Comparison of ENCODE assay signal across 27 mouse cellular contexts in genomic region chr7:49402526-49402925, GRCm38 (mm10).
DNase-seq lines count a peak whose midpoint lies in the region; ATAC-seq lines count a peak whose summit lies in the region.
"Had no signal": no experiment of that assay in that cellular context is flagged by ENCODE, and none has a peak within 500 bp of the region (broad histone marks: within the 10 kb centered on the region; RNA-seq: fewer than 3 reads in every experiment).

No protein-coding gene starts in this region.

- ATAC-seq in heart, embryonic 13.5 days (ENCODE audit: extremely low read depth, insufficient number of reproducible peaks, low FRiP score, low TSS enrichment), result no peak
- no peak for ATAC-seq in forebrain, embryonic 12.5 days (ENCODE audit: low FRiP score)
- no peak for ATAC-seq in midbrain, embryonic 16.5 days
- ATAC-seq: forebrain, embryonic 14.5 days had no signal

- no peak overlapping the region for H3K9ac ChIP-seq in heart, embryonic 13.5 days
- H3K9ac ChIP-seq in forebrain, embryonic 12.5 days, result no peak overlapping the region
- H3K9ac ChIP-seq in midbrain, embryonic 16.5 days (ENCODE audit: low read depth, low read length), result no peak overlapping the region
- H3K9ac ChIP-seq: hindbrain, embryonic 14.5 days; liver, embryonic 14.5 days; lung, embryonic 15.5 days; midbrain, embryonic 12.5 days; neural tube, embryonic 13.5 days had no signal

- no peak overlapping the region for H3K4me3 ChIP-seq in heart, embryonic 13.5 days
- no peak overlapping the region for H3K4me3 ChIP-seq in forebrain, embryonic 12.5 days (replicated peaks)
- H3K4me3 ChIP-seq in midbrain, embryonic 16.5 days (ENCODE audit: low read depth, low read length), result no peak overlapping the region
- H3K4me3 ChIP-seq: lung, embryonic 15.5 days; megakaryocyte, embryonic 14.5 days; midbrain, embryonic 12.5 days; neural tube, embryonic 13.5 days had no signal

- H3K36me3 ChIP-seq in heart, embryonic 13.5 days, result no peaks in the 10 kb centered on the region
- no peaks in the 10 kb centered on the region for H3K36me3 ChIP-seq in forebrain, embryonic 12.5 days (replicated peaks)
- H3K36me3 ChIP-seq in midbrain, embryonic 16.5 days (ENCODE audit: control insufficient read depth, insufficient read depth, low read length), result no peaks in the 10 kb centered on the region
- H3K36me3 ChIP-seq: lung, embryonic 15.5 days; midbrain, embryonic 12.5 days; neural tube, embryonic 13.5 days had no signal

- no peaks in the 10 kb centered on the region for H3K27me3 ChIP-seq in heart, embryonic 13.5 days (replicated peaks)
- H3K27me3 ChIP-seq in forebrain, embryonic 12.5 days, result peaks cover 7% of the 10 kb centered on the region
- no peaks in the 10 kb centered on the region for H3K27me3 ChIP-seq in midbrain, embryonic 16.5 days (ENCODE audit: control insufficient read depth, insufficient read depth, low read depth, low read length)
- H3K27me3 ChIP-seq: lung, embryonic 15.5 days; megakaryocyte, embryonic 14.5 days; neural tube, embryonic 13.5 days had no signal

- peak overlapping the region; percentile 25; the same call in 1 of the 2 replicates for H3K27ac ChIP-seq in heart, embryonic 13.5 days (replicated peaks)
- H3K27ac ChIP-seq in forebrain, embryonic 12.5 days, result no peak overlapping the region
- no peak overlapping the region for H3K27ac ChIP-seq in midbrain, embryonic 16.5 days (ENCODE audit: low read length)
- H3K27ac ChIP-seq: hindbrain, embryonic 14.5 days; liver, embryonic 14.5 days; lung, embryonic 15.5 days; midbrain, embryonic 12.5 days; neural tube, embryonic 13.5 days; stomach, postnatal 0 days had no signal

- peak; percentile 18 for DNase-seq in gastrocnemius, adult 18-20 months (ENCODE audit: low spot score)
- no peak for DNase-seq in gastrocnemius, postnatal 14 days
- DNase-seq in heart, postnatal 36 days, result no peak
- peak; percentile 38 for DNase-seq in lung, postnatal 25 days (ENCODE audit: low spot score)
- DNase-seq in lung, postnatal 14 days, result no peak
- DNase-seq: adrenal gland, postnatal 10 days; cerebellum, adult 11 months; cerebellum, adult 9-10 months; cerebellum, postnatal 36 days; kidney, adult 11 months; kidney, postnatal 14 days; layer of hippocampus, adult 9-11 months; liver; right cerebral cortex, postnatal 4 days; thymus, adult 18-20 months; thymus, postnatal 25 days had no signal

- H3K4me1 ChIP-seq in heart, embryonic 13.5 days, result peaks cover 28% of the 10 kb centered on the region
- H3K4me1 ChIP-seq in forebrain, embryonic 12.5 days, result peaks cover 14% of the 10 kb centered on the region
- peaks cover 6% of the 10 kb centered on the region for H3K4me1 ChIP-seq in midbrain, embryonic 16.5 days (ENCODE audit: control insufficient read depth, insufficient read depth, low read length)
- H3K4me1 ChIP-seq: lung, embryonic 15.5 days; megakaryocyte, embryonic 14.5 days had no signal

- intact Hi-C loops in gastrocnemius, postnatal 14 days (cut with DNase I; ENCODE audit: low total_unique reads), result no loop called here
- intact Hi-C loops in heart, postnatal 36 days (cut with DNase I), result no loop called here

- H3K4me2 ChIP-seq in heart, embryonic 13.5 days, result no peak overlapping the region
- H3K4me2 ChIP-seq in forebrain, embryonic 12.5 days, result no peak overlapping the region
- no peak overlapping the region for H3K4me2 ChIP-seq in midbrain, embryonic 16.5 days (ENCODE audit: low read length)
- H3K4me2 ChIP-seq: hindbrain, embryonic 14.5 days; lung, embryonic 15.5 days; midbrain, embryonic 12.5 days; neural tube, embryonic 13.5 days had no signal

- no peaks in the 10 kb centered on the region for H3K9me3 ChIP-seq in heart, embryonic 13.5 days
- H3K9me3 ChIP-seq in forebrain, embryonic 12.5 days, result no peaks in the 10 kb centered on the region
- no peaks in the 10 kb centered on the region for H3K9me3 ChIP-seq in midbrain, embryonic 16.5 days (replicated peaks; ENCODE audit: control insufficient read depth, low read length, poor library complexity, severe bottlenecking)
- H3K9me3 ChIP-seq: lung, embryonic 15.5 days; midbrain, embryonic 12.5 days; neural tube, embryonic 13.5 days had no signal

- 61% methylated on average over 5 of the region's 5 CpGs for WGBS in heart, embryonic 13.5 days
- WGBS in forebrain, embryonic 12.5 days, result 96% methylated on average over 5 of the region's 5 CpGs
- WGBS in midbrain, embryonic 16.5 days, result 92% methylated on average over 5 of the region's 5 CpGs

Comparison
In these comparisons a context has a peak if more than half of its experiments do, and no peak if none do; other contexts are left out.
1. DNase-seq: peak in gastrocnemius, adult 18-20 months (single experiment) and lung, postnatal 25 days (single experiment); none in gastrocnemius, postnatal 14 days (single experiment), heart, postnatal 36 days (0 of 2) and lung, postnatal 14 days (single experiment).